Mouse (Mus musculus): ENCODE data around the gene Fam69b.

The Fam69b gene

GRCm38 (mm10) chr2:26628792-26629437 is 658 bp downstream of the Fam69b start:
- DNase-seq (ENCODE audit: low spot score) = peak; percentile 66

GRCm38 (mm10) chr2:26632541-26633395 is 4.5 kb downstream of the Fam69b start:
- no peak for DNase-seq (ENCODE audit: low spot score)

- DNase-seq (ENCODE audit: low spot score) = no peak
Measured at GRCm38 (mm10) chr2:26633953-26634530, 5.8 kb downstream of the Fam69b start.

- no peak for DNase-seq (ENCODE audit: low spot score)
Measured at GRCm38 (mm10) chr2:26634629-26635488, 6.6 kb downstream of the Fam69b start.

- no peak for DNase-seq (ENCODE audit: low spot score)
Measured at GRCm38 (mm10) chr2:26635489-26636324, 7.5 kb downstream of the Fam69b start.

- no peak for DNase-seq (ENCODE audit: low spot score)
Measured at GRCm38 (mm10) chr2:26636325-26636635, 8.0 kb downstream of the Fam69b start.

GRCm38 (mm10) chr2:26637316-26637932 is 9.2 kb downstream of the Fam69b start:
- DNase-seq (ENCODE audit: low spot score) = no peak

GRCm38 (mm10) chr2:26638039-26638438 is 9.8 kb downstream of the Fam69b start:
- DNase-seq (ENCODE audit: low spot score) = no peak

- DNase-seq (ENCODE audit: low spot score) = no peak
Measured at GRCm38 (mm10) chr2:26638572-26638971, 10.3 kb downstream of the Fam69b start.

- DNase-seq (ENCODE audit: low spot score) = peak; percentile 61
Measured at GRCm38 (mm10) chr2:26639083-26639482, 10.8 kb downstream of the Fam69b start.

- DNase-seq (ENCODE audit: low spot score) = peak; percentile 98
Measured at GRCm38 (mm10) chr2:26639838-26640830, 11.9 kb downstream of the Fam69b start.

GRCm38 (mm10) chr2:26641006-26641647 is 12.9 kb downstream of the Fam69b start:
- DNase-seq (ENCODE audit: low spot score) = no peak

GRCm38 (mm10) chr2:26643942-26644341 is 15.7 kb downstream of the Fam69b start:
- peak; percentile 75 for DNase-seq (ENCODE audit: low spot score)

GRCm38 (mm10) chr2:26646643-26647293 is 18.5 kb downstream of the Fam69b start:
- DNase-seq (ENCODE audit: low spot score) = peak; percentile 94

GRCm38 (mm10) chr2:26654687-26655086 is 26.4 kb downstream of the Fam69b start:
- DNase-seq (ENCODE audit: low spot score) = no peak

- no peak for DNase-seq (ENCODE audit: low spot score)
Measured at GRCm38 (mm10) chr2:26657426-26657825, 29.2 kb downstream of the Fam69b start.

GRCm38 (mm10) chr2:26661143-26661752 is 33.0 kb downstream of the Fam69b start:
- DNase-seq (ENCODE audit: low spot score) = peak; percentile 41
